Mouse (Mus musculus): ENCODE results near the gene Bcl3. TPM values are rescaled to one million over a fixed set of nuclear protein-coding genes. Genes with fewer than 3 reads are reported as not detected.

The Bcl3 gene
- polyA plus RNA-seq, 1 experiment, result 17.3 TPM

DNA sequence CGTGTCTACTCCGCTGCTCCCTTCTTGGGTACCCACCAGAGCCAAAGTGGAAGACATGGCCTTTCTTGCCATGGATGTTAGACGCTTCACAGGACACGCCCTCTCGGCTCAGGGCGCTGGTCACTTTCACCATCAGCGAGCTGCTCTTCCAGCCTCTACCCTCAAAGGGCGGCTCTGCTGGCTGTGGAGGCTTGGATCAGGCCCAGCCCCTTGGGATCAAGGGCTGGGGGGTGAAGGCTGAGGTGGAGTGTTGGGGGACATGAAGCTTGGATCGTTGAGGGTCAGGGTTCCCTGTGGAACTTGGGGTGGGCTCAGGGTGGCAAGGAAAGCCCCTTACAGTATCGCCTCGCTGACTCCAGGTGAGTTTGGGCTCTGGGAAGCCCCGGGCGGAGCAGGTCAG, 63.9 kb downstream of the Bcl3 start:
- peaks cover 18% of the 10 kb centered on the region for H3K9me3 ChIP-seq (replicated peaks; ENCODE audit: control insufficient read depth, insufficient read depth, low read length, poor library complexity, severe bottlenecking)
- H3K36me3 ChIP-seq (ENCODE audit: control insufficient read depth, insufficient read depth, low read length, poor library complexity, severe bottlenecking), result peaks cover 32% of the 10 kb centered on the region
- no peak for TF ChIP-seq CTCF (IDR thresholded peaks at IDR 0.05; ENCODE audit: low read depth, low read length)
- TF ChIP-seq POLR2A (IDR thresholded peaks at IDR 0.05; ENCODE audit: insufficient read depth, low read length), result no peak
- TF ChIP-seq EP300 (IDR thresholded peaks at IDR 0.05; ENCODE audit: insufficient read depth, low read depth, low read length), result no peak
- H3K4me3 ChIP-seq (ENCODE audit: low read depth, low read length), result peak overlapping the region; percentile 9; the same call in 1 of the 2 replicates
- no peaks in the 10 kb centered on the region for H3K27me3 ChIP-seq (ENCODE audit: control insufficient read depth, insufficient read depth, low read length, poor library complexity, severe bottlenecking)
- peaks cover 2% of the 10 kb centered on the region for H3K4me1 ChIP-seq (ENCODE audit: control insufficient read depth, insufficient read depth, low read length)
- H3K9ac ChIP-seq (ENCODE audit: low read depth, poor library complexity, severe bottlenecking), result no peak overlapping the region
- H3K27ac ChIP-seq (ENCODE audit: insufficient read depth, low read length), result no peak overlapping the region

Other genes with a start within 250 kb of the Bcl3 start
- 21.5 and 23.5 TPM in 2 replicates for gene Zfp296, start 245.5 kb downstream of the Bcl3 start, polyA plus RNA-seq (2011; ENCODE audit: insufficient read depth, insufficient read length, low read depth, missing spikeins)
- 25.2 and 30.5 TPM in 2 replicates for gene Gemin7, start 245.2 kb downstream of the Bcl3 start, polyA plus RNA-seq (2011; ENCODE audit: insufficient read depth, insufficient read length, low read depth, missing spikeins)
- 52.3 and 57.4 TPM in 2 replicates for gene Clasrp, start 218.3 kb downstream of the Bcl3 start, polyA plus RNA-seq (2011; ENCODE audit: insufficient read depth, insufficient read length, low read depth, missing spikeins)
- gene Relb, start 193.3 kb downstream of the Bcl3 start, polyA plus RNA-seq (2011; ENCODE audit: insufficient read depth, insufficient read length, low read depth, missing spikeins), result 11.7 and 11.9 TPM in 2 replicates
- 49.6 and 52.7 TPM in 2 replicates for gene Clptm1, start 157.7 kb downstream of the Bcl3 start, polyA plus RNA-seq (2011; ENCODE audit: insufficient read depth, insufficient read length, low read depth, missing spikeins)
- 1.2 TPM in 1 of 2 replicates, not detected in the other for gene Apoc2, start 144.8 kb downstream of the Bcl3 start, polyA plus RNA-seq (2011; ENCODE audit: insufficient read depth, insufficient read length, low read depth, missing spikeins)
- not detected in 2 replicates for gene Gm44805, start 141.3 kb downstream of the Bcl3 start, polyA plus RNA-seq (2011; ENCODE audit: insufficient read depth, insufficient read length, low read depth, missing spikeins)
- gene Apoc4, start 141.3 kb downstream of the Bcl3 start, polyA plus RNA-seq (2011; ENCODE audit: insufficient read depth, insufficient read length, low read depth, missing spikeins), result 1.1 TPM in 1 of 2 replicates, not detected in the other
- gene Apoc1, start 130.1 kb downstream of the Bcl3 start, polyA plus RNA-seq (2011; ENCODE audit: insufficient read depth, insufficient read length, low read depth, missing spikeins), result 93.2 and 95.8 TPM in 2 replicates
- gene Apoe, start 123.6 kb downstream of the Bcl3 start, polyA plus RNA-seq (2011; ENCODE audit: insufficient read depth, insufficient read length, low read depth, missing spikeins), result 1,030 and 1,048 TPM in 2 replicates
- 68.2 TPM in 2 replicates for gene Tomm40, start 107.3 kb downstream of the Bcl3 start, polyA plus RNA-seq (2011; ENCODE audit: insufficient read depth, insufficient read length, low read depth, missing spikeins)
- 86.7 and 97.9 TPM in 2 replicates for gene Nectin2, start 72.3 kb downstream of the Bcl3 start, polyA plus RNA-seq (2011; ENCODE audit: insufficient read depth, insufficient read length, low read depth, missing spikeins)
- gene Bcam, start 51.8 kb downstream of the Bcl3 start, polyA plus RNA-seq (2011; ENCODE audit: insufficient read depth, insufficient read length, low read depth, missing spikeins), result 138 and 154 TPM in 2 replicates
- 17.1 and 23.2 TPM in 2 replicates for gene Cblc, start 26.0 kb downstream of the Bcl3 start, polyA plus RNA-seq (2011; ENCODE audit: insufficient read depth, insufficient read length, low read depth, missing spikeins)
- gene Gm19345, start 29.2 kb upstream of the Bcl3 start, polyA plus RNA-seq (2011; ENCODE audit: insufficient read depth, insufficient read length, low read depth, missing spikeins), result 0.82 and 1.1 TPM in 2 replicates
- not detected in 2 replicates for gene Ceacam16, start 38.5 kb upstream of the Bcl3 start, polyA plus RNA-seq (2011; ENCODE audit: insufficient read depth, insufficient read length, low read depth, missing spikeins)
- not detected in 2 replicates for gene Ceacam19, start 65.2 kb upstream of the Bcl3 start, polyA plus RNA-seq (2011; ENCODE audit: insufficient read depth, insufficient read length, low read depth, missing spikeins)
- 63.5 and 68.1 TPM in 2 replicates for gene Pvr, start 98.4 kb upstream of the Bcl3 start, polyA plus RNA-seq (2011; ENCODE audit: insufficient read depth, insufficient read length, low read depth, missing spikeins)
- 1.3 and 2.1 TPM in 2 replicates for gene Igsf23, start 128.0 kb upstream of the Bcl3 start, polyA plus RNA-seq (2011; ENCODE audit: insufficient read depth, insufficient read length, low read depth, missing spikeins)
- 0.21 TPM in 1 of 2 replicates, not detected in the other for gene Ceacam20, start 142.6 kb upstream of the Bcl3 start, polyA plus RNA-seq (2011; ENCODE audit: insufficient read depth, insufficient read length, low read depth, missing spikeins)
- 0.30 and 0.33 TPM in 2 replicates for gene Nlrp9b, start 168.7 kb upstream of the Bcl3 start, polyA plus RNA-seq (2011; ENCODE audit: insufficient read depth, insufficient read length, low read depth, missing spikeins)

Data from ES-Bruce4 (cell line).